Mouse (Mus musculus) lung, postnatal 4 days (tissue): ENCODE data around the gene Klhl40.

Source experiments
- DNase-seq, 2 experiments: peaks; one replicate each; pipeline ENCODE4 v3.0.0; 2021

Klhl40 gene

GRCm38 (mm10) chr9:121778066-121778624 is 738 bp downstream of the Klhl40 start:
- DNase-seq, result peak; percentile 48 to 68

DNA sequence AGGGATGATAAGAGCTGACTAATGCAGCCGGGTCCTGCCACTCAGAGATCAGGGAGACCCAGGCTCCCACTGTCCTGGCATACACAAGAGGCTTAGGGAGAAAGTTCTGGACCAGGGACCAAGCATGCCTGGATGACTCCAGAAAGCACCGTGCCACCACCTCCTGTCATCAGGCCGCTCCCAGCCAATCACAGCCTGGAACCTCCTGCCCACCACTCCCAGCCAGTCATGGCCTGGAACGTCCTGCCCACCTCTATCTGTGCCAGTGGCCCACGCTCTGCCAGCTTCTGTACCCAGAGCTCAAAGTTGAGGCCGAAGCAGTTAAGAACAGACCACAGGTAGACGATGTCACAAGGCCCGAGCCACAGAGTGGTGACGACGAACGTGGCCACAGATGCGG is 7.4 kb downstream of the Klhl40 start:
- no peak for DNase-seq

DNA sequence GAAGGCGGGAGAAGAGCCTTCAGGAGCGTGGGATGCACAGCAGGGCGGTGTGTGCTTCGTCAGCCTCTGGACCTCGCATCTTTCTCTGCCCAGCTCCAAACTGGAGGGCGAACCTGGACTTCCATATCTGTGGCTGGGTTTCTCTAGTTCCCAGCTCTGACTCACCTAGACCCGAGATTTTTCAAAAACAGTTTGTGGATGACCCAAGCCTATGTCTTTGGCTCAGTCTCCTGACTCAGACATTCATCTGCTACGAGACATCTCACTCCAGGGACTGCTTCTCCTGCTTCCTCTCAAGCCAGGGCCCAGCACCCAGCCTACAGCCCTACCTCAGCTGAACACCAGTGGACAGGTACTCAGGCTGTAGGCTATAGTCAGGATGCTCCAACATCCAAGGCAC is 7.9 kb downstream of the Klhl40 start:
- no peak for DNase-seq

- DNase-seq, result no peak
Measured at GRCm38 (mm10) chr9:121786359-121786758, 9.0 kb downstream of the Klhl40 start.

GRCm38 (mm10) chr9:121791206-121791605 is 13.8 kb downstream of the Klhl40 start:
- peak; percentile 72 to 73 for DNase-seq

- DNase-seq, result no peak
Measured at GRCm38 (mm10) chr9:121791757-121792521, 14.5 kb downstream of the Klhl40 start, which contains the start of gene Hhatl. TSS of gene Hhatl (minus strand) at chr9:121792507.

DNA sequence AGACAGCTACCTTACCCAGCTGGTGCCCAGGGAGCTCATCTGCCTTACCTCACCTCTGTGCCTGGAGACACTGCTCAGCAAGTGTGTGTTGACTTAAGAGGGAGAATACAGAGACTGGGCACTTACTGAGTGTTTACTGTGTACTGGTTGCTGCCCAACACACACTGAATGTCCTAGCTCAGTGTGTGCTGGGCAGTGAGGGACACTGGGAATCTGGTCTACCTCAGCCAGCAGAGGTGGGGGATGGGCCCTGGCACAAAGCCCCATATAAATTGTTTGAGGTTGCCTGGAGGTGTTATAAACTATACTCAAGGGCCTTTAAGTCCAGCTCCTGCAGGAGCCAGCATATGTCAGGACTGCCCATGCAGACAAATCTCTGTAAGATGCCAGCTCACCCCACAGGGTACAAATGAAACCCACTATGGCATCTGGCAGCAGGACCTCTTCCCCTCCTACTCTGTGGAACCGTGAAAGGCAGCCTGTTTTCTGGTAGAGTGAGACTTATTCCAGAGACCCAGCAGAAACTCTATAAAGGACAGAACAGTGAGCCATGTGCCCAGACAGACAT is 17.6 kb downstream of the Klhl40 start:
- DNase-seq, result no peak

DNA sequence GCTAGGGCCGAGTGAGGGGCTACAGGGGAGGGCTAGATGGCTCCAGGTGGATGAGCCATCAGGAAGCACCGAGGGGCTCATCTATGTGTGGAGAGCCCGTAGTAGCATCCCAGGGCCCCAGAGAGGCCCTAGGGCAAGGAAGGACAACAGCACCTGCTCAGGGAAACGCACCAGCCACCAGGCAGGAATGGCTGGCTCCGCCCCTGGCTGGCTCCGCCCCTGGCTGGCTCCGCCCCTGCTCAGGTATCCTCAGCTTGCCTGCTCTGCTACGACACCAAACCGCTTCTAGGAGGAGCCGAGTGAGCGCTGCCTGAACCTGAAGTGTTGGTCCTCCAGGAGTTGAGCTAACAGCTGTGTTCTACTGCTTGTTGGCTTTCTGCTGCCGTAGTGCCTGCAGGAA is 20.3 kb downstream of the Klhl40 start:
- peak; percentile 53 to 71 for DNase-seq

GRCm38 (mm10) chr9:121798887-121799520 is 21.6 kb downstream of the Klhl40 start:
- no peak for DNase-seq

DNA sequence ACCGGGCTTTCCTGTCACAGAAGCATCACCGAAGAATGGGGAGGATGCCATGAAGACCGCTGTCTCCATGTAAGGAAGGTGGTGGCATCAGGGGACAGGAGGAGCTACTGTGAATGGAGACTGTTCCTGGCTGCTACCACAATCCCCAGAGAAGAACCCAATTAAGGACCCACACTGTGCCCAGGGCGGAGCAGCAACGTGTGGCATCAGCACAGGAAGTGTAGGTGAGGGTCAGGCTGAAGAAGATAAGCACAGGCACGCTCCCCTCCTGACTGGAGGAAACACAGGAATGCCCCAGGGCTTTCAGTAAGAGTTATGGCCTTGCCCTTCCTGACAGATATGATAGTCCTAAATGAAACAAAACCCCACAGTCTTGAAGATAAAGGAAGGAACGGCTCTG is 25.3 kb downstream of the Klhl40 start:
- DNase-seq, result no peak

GRCm38 (mm10) chr9:121807546-121807945 is 30.1 kb downstream of the Klhl40 start:
- no peak for DNase-seq

DNA sequence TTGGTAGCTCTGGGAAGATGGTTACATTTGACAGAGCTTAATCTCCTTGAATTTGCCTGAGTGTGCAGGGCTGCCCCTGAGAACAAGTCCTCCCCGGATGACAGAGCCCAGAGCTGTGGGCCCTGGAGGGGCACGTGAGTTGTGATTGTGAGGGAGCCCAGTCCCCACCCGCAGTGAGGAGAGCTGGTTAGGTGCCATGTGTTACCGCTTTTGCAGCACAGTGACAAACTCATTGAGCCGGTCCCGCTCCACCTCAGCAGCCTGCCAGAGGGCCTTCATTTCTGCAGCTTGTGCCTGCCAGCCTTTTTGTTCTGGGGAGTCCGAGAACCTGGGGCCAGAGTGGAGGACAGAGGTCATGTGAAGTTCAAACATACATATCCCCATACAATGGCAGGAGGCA is 30.5 kb downstream of the Klhl40 start:
- DNase-seq, result no peak

- DNase-seq, result no peak
Measured at GRCm38 (mm10) chr9:121808511-121808910, 31.1 kb downstream of the Klhl40 start.

GRCm38 (mm10) chr9:121810081-121810821 is 32.8 kb downstream of the Klhl40 start:
- peak in 1 of 2 experiments; percentile 35 for DNase-seq

- no peak for DNase-seq
Measured at GRCm38 (mm10) chr9:121815183-121815582, 37.8 kb downstream of the Klhl40 start.

DNA sequence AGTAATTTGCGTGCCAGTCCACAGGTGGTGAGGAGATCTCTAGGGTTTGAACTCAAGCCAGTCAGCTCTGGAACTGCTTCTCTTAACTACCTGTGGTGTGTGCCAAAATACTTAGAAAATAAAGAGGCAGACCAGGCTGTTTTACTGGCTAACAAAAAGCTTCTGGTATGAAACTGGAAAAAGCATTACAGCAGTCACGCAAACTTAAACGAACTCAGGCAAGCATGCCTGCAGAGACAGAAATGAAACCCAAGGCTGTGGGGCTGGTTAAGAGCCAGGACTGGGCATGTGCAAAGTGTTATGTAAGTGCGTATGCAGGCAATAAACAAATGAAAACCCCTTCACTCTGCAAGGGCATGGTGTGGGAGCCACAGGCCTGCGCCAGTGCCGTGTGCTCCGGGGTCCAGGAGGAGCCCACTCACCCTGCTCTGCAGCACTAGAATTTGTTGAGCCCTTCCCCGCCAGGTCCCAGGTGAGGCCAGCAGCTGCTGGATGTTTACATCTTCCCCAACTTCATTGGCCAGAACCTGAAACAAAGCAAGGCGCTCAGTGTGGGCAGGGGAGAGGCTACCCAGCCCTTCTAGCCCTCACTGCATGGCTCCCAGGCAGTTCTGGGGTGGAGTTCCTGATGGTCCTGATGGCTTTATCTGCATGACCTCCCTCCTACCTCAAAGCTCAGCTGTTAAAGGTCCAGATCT is 41.8 kb downstream of the Klhl40 start:
- peak; percentile 22 to 53 for DNase-seq

GRCm38 (mm10) chr9:121819771-121820471 is 42.5 kb downstream of the Klhl40 start:
- DNase-seq, result no peak

DNA sequence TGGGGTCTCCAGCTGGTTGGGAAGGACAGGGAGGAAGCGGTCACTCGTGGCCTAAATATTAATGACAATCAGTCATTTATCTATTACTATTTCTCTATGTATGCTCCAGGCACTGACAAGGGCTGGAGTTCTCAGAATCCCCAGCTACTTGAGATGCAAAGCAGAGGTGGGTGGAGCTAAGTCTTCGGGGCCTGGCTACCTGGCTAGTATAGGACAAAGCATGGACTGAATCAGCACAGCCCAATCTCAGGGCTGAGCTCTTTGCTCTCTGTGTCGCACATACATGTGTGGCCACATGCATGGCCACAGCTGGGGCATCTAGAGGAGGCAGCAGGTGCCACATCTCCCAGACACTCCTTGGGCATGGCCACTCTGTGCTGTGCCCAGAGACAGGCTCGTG is 43.4 kb downstream of the Klhl40 start:
- DNase-seq, result no peak

DNA sequence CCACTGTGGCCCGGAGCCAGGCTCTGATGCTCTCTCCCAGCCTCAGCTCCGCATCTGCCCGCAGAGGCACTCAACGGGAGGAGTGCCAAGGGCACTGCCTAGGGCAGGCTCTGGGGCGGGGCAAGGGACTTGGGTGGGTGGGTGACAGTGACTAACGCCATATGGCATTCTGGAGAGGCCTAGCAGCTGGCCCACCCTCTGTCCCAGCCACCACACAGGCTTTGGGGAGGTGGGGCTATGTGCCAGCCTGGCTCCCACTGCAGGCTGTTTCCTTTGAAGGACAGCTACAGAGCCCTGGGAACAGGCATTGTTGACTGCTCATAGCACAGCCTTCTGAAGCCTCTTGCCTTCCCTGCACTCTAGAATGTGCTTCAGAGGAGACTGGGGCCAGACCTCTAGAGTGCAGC is 45.2 kb downstream of the Klhl40 start:
- peak in 1 of 2 experiments; percentile 67 for DNase-seq

DNA sequence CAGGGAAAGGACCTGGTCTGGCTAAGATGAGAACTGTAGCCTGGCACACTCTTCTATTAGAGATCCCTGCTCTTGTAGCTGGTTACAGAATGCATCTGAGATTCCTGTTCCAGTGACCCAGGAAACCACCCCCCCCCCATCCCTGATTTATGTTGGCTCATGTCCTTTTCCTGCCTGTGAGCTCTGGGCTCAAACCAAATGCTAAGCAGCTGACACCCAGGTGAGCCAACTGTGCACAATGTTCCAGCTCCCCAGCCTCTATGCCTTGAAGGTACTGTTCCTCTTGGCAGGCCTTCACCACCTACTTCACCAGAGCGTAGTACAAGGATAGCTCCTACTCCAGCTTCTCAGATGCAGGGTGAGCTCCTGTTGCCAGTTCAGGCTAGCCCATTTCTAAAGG is 45.6 kb downstream of the Klhl40 start:
- DNase-seq, result no peak

DNA sequence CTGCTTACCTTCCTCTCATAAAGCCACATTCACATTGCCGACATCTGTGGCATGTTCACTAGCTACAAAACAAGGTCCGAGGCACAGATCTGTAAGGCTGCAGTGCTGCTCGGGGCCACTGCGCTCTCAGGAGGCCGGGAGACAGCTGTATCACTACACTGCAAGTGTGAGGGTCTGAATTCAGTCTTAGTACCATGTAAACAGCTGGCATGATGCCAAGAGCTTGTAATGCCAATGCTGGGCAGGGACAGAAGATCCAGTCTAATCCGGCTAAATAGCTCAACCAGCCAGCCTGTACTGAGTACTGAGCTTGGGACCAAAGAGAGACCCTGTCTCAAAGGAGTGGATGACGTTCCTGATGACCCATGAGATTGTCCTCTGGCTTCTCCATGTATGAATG is 46.6 kb downstream of the Klhl40 start:
- DNase-seq, result no peak

DNA sequence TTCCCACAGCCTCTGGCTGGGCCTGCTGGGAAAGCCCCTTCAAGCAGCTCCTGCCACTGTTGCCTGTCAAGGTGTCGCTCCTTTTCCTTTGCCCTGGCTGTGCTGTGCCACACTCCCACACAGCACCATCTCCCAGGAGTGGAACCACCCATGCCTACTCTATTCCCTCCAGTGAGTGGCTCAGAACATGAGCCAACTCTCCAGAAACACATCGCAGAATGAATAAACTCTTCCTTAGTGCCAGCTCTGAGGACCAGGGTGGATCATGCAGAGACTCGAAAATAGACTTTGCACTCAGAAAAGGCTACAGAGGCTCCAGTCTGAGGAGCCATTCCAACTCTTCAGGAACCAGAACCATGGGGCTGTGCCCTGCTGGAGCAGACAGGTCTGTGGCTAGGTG is 48.9 kb downstream of the Klhl40 start:
- DNase-seq, result no peak
